Mouse (Mus musculus) brain, adult 2 months (tissue): ENCODE results near the gene Naalad2.
A peak's percentile ranks its signal among the peaks of the same experiment; 100 is the strongest.
"Not testable (repeated sequence)": the region's sequence is repeated elsewhere in the genome, so short reads cannot be mapped to it uniquely, and the experiment has no call there.

Source experiments
- DNase-seq: peaks from one replicate; pipeline ENCODE4 v3.0.0; 2011; ENCODE audit warnings: low read depth, low spot score

Naalad2 gene

GRCm38 (mm10) chr9:18402895-18403294, at the start of gene Naalad2:
Naalad2 (minus strand) TSS chr9:18402995.
- not testable (repeated sequence) for DNase-seq

DNA sequence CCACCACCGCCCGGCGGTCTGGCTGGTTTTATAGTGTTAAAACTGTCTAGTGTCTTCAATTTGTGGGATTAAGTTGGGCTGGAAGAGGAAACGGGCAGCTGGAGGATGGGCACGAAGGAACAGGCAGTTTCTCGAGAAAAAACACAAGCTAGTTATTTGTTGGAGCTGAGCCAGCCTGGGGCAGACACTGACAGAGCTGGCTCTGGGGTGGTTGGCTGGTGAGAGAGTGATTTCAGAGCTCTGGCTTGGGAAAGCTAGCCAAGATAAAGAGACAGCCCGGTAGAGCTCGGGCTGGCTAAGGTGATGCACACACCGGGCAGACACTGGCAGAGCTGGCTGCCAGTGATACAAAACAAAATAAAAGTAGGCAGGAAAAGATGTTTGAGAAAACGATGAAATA, 28.9 kb upstream of the Naalad2 start:
- peak; percentile 5 for DNase-seq

GRCm38 (mm10) chr9:18430354-18430753, 27.6 kb upstream of the Naalad2 start, which contains the start of gene Mbd3l2:
Mbd3l2 (plus strand) TSS chr9:18430654.
- DNase-seq = no peak

- not testable (repeated sequence) for DNase-seq
These were observed 9.6 kb upstream of the Naalad2 start for GRCm38 (mm10) chr9:18412371-18412770.

- no peak for DNase-seq
These were observed 1.3 kb upstream of the Naalad2 start, which contains the start of gene Ubtfl1 for GRCm38 (mm10) chr9:18404118-18404517. Ubtfl1 (plus strand) TSS chr9:18404418.

- no peak for DNase-seq
These were observed 3.2 kb downstream of the Naalad2 start for GRCm38 (mm10) chr9:18399629-18400028.

DNA sequence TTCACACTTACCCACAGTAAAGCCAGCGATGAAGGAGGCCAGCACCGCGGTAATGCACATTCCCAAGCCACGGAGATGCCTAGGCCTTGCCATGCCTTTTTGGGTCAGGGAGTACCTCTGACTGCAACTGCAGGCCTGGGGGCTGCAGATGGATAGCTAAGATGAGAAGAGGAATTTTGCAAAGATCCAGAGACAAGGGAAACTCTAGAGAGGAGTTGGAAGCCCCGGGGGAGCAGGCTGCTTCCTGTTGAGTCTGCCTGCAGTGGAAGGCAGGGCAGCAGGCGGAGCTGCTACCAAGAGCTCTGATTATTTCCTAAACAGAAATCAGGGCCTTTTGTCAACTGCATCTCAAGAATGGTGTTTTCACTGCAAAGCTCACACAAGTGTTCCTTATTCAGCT, 17.0 kb downstream of the Naalad2 start:
- DNase-seq = peak; percentile 4

GRCm38 (mm10) chr9:18373026-18373425, 29.8 kb downstream of the Naalad2 start:
- not testable (repeated sequence) for DNase-seq

GRCm38 (mm10) chr9:18319990-18320389, 82.8 kb downstream of the Naalad2 start:
- DNase-seq = no peak

DNA sequence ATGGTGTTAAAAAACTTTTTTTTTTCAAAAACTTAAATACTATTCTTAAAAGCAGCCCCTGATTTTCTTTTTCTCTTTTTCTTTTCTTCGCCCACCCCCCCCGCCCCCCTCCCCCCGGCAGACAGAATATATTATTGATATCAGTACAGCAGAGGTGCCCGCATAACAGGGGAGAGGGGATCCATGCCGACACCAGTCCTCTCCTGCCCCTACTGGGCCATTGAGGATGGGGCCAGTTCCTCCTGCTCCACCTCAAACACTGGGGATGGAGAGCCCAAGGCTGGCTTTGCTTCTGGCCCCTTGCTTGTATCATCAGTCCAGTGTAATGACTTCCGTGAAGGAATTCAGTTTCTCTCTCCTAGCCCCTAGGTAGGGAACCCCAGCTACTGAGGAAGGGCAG, 104.5 kb downstream of the Naalad2 start:
- no peak for DNase-seq

- DNase-seq = no peak
These were observed 109.6 kb downstream of the Naalad2 start for GRCm38 (mm10) chr9:18293026-18293781.

- no peak for DNase-seq
These were observed 110.3 kb downstream of the Naalad2 start for GRCm38 (mm10) chr9:18292443-18292922.

DNA sequence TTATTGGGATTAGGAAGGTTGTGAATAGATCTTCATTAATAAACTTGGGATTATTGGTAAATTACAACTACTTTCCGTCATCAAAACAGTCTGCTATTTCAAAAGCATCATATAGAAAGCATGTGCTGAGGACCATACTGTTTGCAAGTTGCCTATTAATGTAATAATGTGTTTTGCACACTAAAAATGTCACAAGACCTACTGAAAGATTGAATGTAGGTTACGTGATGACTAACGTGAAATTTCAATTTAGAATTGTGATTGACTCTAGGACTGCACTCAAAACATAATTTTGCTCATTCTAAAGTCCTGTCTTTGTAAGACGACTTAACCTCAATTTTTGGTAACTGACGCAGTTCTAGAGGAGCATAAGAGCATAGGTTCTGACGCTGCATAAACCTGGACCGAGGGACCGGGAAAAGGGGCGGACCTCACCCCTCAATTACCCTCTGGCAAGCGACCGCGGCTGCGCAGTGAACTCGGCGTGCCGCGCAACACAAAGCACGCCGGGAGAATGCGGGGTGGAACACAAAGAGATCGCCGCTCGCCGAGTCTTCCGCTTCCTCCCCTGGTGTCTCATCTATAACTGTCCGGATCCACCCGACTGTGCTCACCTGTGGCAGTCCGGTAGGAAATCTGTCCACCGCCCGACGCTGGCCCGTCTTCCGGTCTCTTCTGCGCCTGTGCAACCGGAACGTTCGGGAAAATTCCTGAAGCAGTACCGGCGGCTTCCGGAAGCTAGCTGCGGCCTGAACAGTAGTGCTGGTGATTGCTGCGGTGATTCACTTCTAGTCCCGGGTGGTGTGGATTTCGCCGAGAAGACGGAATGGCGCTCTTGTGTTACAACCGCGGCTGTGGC, 111.0 kb downstream of the Naalad2 start, which contains the start of gene Chordc1:
Gene Chordc1, plus strand, starts transcription at position 555 of the 859 bp plus-strand sequence.
- DNase-seq = peak; percentile 99

GRCm38 (mm10) chr9:18278693-18279092, 124.1 kb downstream of the Naalad2 start:
- DNase-seq = not testable (repeated sequence)

- DNase-seq = peak; percentile 35
These were observed 125.3 kb downstream of the Naalad2 start for GRCm38 (mm10) chr9:18277497-18277896.

GRCm38 (mm10) chr9:18276844-18277243, 126.0 kb downstream of the Naalad2 start:
- no peak for DNase-seq

- no peak for DNase-seq
These were observed 126.9 kb downstream of the Naalad2 start for GRCm38 (mm10) chr9:18275901-18276300.
